Mouse (Mus musculus) heart, adult 2 months (tissue): Measurements from ENCODE around the gene Ywhah. TPM values are rescaled to one million over a fixed set of nuclear protein-coding genes. Genes with fewer than 3 reads are reported as not detected.
A peak's percentile ranks its signal among the peaks of the same experiment; 100 is the strongest.

Source experiments
- DNase-seq, 2 experiments: peaks; one replicate each; pipeline ENCODE4 v3.0.0; 2021
- H3K27ac ChIP-seq: fragments of 200-600 bp; 2 replicates; pipeline ENCODE4 v1.8.1; 2022
- H3K27me3 ChIP-seq: fragments of 200-500 bp; 2 replicates; pipeline ENCODE4 v1.6.1; 2012; ENCODE audit warnings: mild to moderate bottlenecking, low read length, inconsistent platforms, mixed read lengths; ENCODE audit not compliant: control insufficient read depth, insufficient read depth
- H3K36me3 ChIP-seq: fragments of 200-500 bp; 2 replicates; pipeline ENCODE4 v1.6.1; 2012; ENCODE audit warnings: low read length, inconsistent platforms; ENCODE audit not compliant: control insufficient read depth, insufficient read depth
- H3K4me1 ChIP-seq: fragments of 200-500 bp; 2 replicates; pipeline ENCODE4 v1.6.1; 2011; ENCODE audit warnings: low read length; ENCODE audit not compliant: control insufficient read depth, insufficient read depth
- H3K4me3 ChIP-seq: fragments of 200-600 bp; 2 replicates; pipeline ENCODE4 v1.8.1; 2022
- H3K79me2 ChIP-seq: fragments of 200-500 bp; replicated peaks from 2 replicates; pipeline ENCODE4 v1.6.1; 2012; ENCODE audit warnings: mild to moderate bottlenecking, inconsistent platforms, low read length, moderate library complexity, mixed read lengths; ENCODE audit not compliant: control insufficient read depth, insufficient read depth
- H3K9ac ChIP-seq: fragments of 200-500 bp; 2 replicates; pipeline ENCODE4 v1.6.1; 2012; ENCODE audit warnings: low read depth, mild to moderate bottlenecking, control low read depth, inconsistent platforms, low read length, mixed read lengths
- CTCF ChIP-seq: fragments of 200-600 bp; IDR thresholded peaks from 2 replicates; pipeline ENCODE4 v1.8.1; 2022; ENCODE audit warnings: antibody characterized with exemption, mild to moderate bottlenecking, moderate library complexity
- EP300 ChIP-seq: fragments of 200-500 bp; IDR thresholded peaks from 2 replicates; pipeline ENCODE4 v1.6.1; 2011; ENCODE audit warnings: low read depth, low read length, control low read depth; ENCODE audit not compliant: insufficient read depth
- POLR2A ChIP-seq: fragments of 200-500 bp; IDR thresholded peaks from 2 replicates; pipeline ENCODE4 v1.6.1; 2011; ENCODE audit warnings: mild to moderate bottlenecking, low read depth, low read length, control low read depth; ENCODE audit not compliant: insufficient read depth
- WGBS: fragments of 180-500 bp; shearing (Covaris S2); methylation state at CpG from one replicate; pipeline ENCODE4 v1.1.7; 2018; 5-methylcytosine and 5-hydroxymethylcytosine counted together
- intact Hi-C: fragments of 180-260 bp; cut with DNase I; formaldehyde crosslinking; loops from one replicate; pipeline ENCODE4 v1.15.1; 2025
- polyA plus RNA-seq: library from polyadenylated mRNA; depleted of rRNA; stranded (reverse); fragments of >200 nt; gene quantifications from 2 replicates; pipeline ENCODE4 v1.2.3, GENCODE M21; 2012
- total RNA-seq, 2 experiments: library from RNA; stranded (reverse); gene quantifications; 2 replicates each; pipeline ENCODE4 v1.2.3; 2021

Gene Ywhah
- total and polyA plus RNA-seq, 3 experiments = 75.4 to 106 (median 82.2) TPM

DNA sequence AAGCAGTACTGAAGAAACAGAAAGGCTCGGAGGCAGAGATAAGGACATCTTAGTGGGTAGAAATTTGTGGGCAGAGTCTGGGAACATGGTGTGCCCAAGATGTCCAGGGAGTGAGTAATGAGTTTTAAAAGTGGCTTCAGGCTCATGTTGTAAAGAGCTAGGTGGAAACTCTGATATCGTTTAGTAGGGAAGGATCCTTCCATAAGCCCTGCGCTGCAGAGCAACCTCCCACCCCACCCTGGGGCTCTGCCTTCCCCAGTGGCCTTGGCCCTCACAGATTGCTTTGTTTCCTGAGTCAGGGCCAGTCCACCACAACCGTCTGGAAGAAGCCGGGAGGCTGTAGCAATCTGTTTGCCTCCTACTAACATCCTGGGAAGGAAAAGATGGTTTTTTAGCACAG, 3.0 kb upstream of the Ywhah start:
- Histone ChIP-seq H3K4me1 (peaks cover 4% of the 10 kb centered on the region), H3K79me2 (no peaks in the 10 kb centered on the region), H3K27ac (no peak overlapping the region), H3K27me3 (no peaks in the 10 kb centered on the region), H3K36me3 (peaks cover 2% of the 10 kb centered on the region; the same call in 1 of the 2 replicates), H3K9ac (no peak overlapping the region), H3K4me3 (no peak overlapping the region)
- WGBS = 38% methylated on average over 5 of the region's 5 CpGs
- intact Hi-C loops = loop anchor here (10.0 kb wide), 2 partner anchors 259 to 301 kb away; partner anchors contain the start of gene Ctbp1
- DNase-seq = no peak
- TF ChIP-seq POLR2A = no peak
- TF ChIP-seq CTCF = no peak

DNA sequence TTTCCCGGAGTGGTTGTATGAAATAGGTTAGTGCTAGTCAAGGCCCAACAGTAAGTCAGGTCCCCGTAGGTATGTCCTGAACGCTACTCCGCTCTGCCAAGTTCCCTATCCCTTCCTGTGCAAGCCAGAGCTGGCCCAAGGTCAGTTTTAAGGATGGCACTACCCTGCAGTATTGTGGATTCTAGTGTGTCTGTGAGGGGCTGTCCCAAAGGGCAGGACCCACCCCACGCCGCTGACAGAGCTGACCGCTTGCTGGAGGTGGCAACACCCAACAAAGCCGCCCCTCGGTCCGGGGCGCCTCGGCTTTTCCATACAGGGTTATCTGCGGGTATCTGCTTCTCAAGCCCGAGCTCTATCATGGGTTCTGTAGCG, 441 bp upstream of the Ywhah start:
- H3K4me1 ChIP-seq = peaks cover 8% of the 10 kb centered on the region
- DNase-seq = no peak
- peaks cover 10% of the 10 kb centered on the region for H3K36me3 ChIP-seq
- H3K4me3 ChIP-seq = peak overlapping the region; percentile 89
- TF ChIP-seq CTCF (no peak), POLR2A (no peak), EP300 (no peak)
- H3K27me3 ChIP-seq = no peaks in the 10 kb centered on the region
- peak overlapping the region; percentile 100 for H3K27ac ChIP-seq
- WGBS = 2% methylated on average over 15 of the region's 15 CpGs
- no peaks in the 10 kb centered on the region; the same call in 1 of the 2 replicates for H3K79me2 ChIP-seq
- intact Hi-C loops = loop anchor here (10.0 kb wide), 2 partner anchors 257 to 303 kb away; partner anchors contain the start of gene Ctbp1
- H3K9ac ChIP-seq = peak overlapping the region; percentile 86

DNA sequence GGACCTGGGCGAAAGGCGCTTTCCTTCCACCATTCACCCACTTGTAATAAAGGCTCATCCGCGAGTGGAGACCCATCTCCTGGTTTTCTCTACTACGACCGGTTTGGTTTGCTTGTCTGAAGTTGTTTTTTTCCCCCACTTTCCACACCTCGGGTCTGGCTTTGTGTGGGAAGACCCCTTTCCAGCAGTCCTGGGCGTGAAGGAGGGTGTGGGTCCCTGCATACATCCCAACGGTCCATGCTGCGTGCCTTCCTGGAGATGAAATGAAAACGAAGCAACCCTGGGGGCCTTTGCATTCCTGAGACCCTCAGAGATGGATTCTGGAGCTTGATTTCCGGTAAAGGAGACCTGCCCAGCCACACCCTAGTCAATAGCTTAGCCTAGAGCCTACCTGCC, 808 bp downstream of the Ywhah start:
- under 1% methylated on average over 12 of the region's 12 CpGs for WGBS
- peaks cover 23% of the 10 kb centered on the region for H3K36me3 ChIP-seq
- H3K4me3 ChIP-seq = peak overlapping the region; percentile 89
- TF ChIP-seq CTCF (no peak), EP300 (no peak), POLR2A (no peak)
- H3K4me1 ChIP-seq = peaks cover 15% of the 10 kb centered on the region
- no peak for DNase-seq
- H3K79me2 ChIP-seq = no peaks in the 10 kb centered on the region; the same call in 1 of the 2 replicates
- no peaks in the 10 kb centered on the region for H3K27me3 ChIP-seq
- H3K9ac ChIP-seq = peak overlapping the region; percentile 93
- H3K27ac ChIP-seq = peak overlapping the region; percentile 100
- intact Hi-C loops = loop anchor here (10.0 kb wide), 2 partner anchors 255 to 305 kb away; partner anchors contain the start of gene Ctbp1

DNA sequence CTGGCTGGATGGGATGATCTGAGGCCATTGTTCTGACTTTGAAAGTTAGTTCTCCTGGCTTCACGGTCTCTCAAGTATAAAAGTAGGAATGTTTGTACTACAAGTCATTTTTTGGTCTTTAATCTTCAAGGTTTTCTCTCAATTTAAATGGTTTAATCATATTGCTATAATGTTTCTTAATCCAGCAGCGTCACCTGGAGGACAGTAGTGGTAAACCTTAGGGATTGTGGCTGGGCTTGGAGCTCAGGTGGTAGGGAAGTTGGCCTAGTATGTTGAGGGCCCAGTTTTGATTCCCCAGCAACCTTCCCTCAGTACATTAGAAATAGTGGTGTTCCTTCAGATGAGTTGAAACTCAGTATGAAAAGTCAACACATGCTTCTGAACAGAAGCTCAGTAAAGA, 3.0 kb downstream of the Ywhah start:
- no peak overlapping the region for H3K9ac ChIP-seq
- 69% methylated on average over 2 of the region's 2 CpGs for WGBS
- H3K27ac ChIP-seq = no peak overlapping the region
- no peak overlapping the region for H3K4me3 ChIP-seq
- TF ChIP-seq EP300 (no peak), POLR2A (no peak), CTCF (peak; percentile 69)
- H3K79me2 ChIP-seq = no peaks in the 10 kb centered on the region; the same call in 1 of the 2 replicates
- no peaks in the 10 kb centered on the region for H3K27me3 ChIP-seq
- peaks cover 19% of the 10 kb centered on the region for H3K4me1 ChIP-seq
- no peak for DNase-seq
- H3K36me3 ChIP-seq = peaks cover 40% of the 10 kb centered on the region
- intact Hi-C loops = loop anchor here (5.0 kb wide), 1 partner anchor 316 kb away; the partner anchor contains the start of gene Maea

- intact Hi-C loops = loop anchor here (5.0 kb wide), 1 partner anchor 314 kb away; the partner anchor contains the start of gene Maea
- Histone ChIP-seq H3K4me1 (peaks cover 17% of the 10 kb centered on the region), H3K9ac (no peak overlapping the region), H3K79me2 (no peaks in the 10 kb centered on the region; the same call in 1 of the 2 replicates), H3K27me3 (no peaks in the 10 kb centered on the region), H3K36me3 (peaks cover 39% of the 10 kb centered on the region), H3K4me3 (no peak overlapping the region), H3K27ac (peak overlapping the region; percentile 36)
- no peak for DNase-seq
- WGBS = 58% methylated on average over 4 of the region's 4 CpGs
- TF ChIP-seq CTCF (no peak), EP300 (no peak), POLR2A (no peak)
Observed at GRCm38 (mm10) chr5:33023337-33023736, 4.7 kb downstream of the Ywhah start.

DNA sequence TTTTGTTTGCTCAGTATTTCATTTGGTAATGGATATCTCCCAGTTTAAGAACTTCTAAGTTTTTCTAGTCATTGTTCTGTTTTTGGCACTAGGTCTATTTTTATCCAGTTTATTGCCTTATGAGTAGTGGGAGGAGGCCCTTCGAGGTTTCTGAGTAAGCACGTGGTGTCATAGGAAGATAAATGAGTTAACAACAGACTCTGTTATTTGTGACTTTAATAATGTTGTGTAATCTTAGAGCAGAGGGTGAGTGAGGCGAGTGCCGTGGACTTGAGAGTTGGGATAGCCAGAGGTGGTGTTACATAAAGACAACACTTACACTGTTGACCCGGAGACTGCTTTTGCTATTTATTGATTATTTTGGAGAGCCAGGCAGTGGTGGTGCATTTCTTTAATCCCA, 5.9 kb downstream of the Ywhah start:
- 12% methylated on average over 5 of the region's 5 CpGs for WGBS
- H3K27ac ChIP-seq = peak overlapping the region; percentile 36
- no peak overlapping the region for H3K4me3 ChIP-seq
- no peaks in the 10 kb centered on the region for H3K27me3 ChIP-seq
- H3K79me2 ChIP-seq = no peaks in the 10 kb centered on the region; the same call in 1 of the 2 replicates
- 0 out of 2 replicates have a peak overlapping the region, but pooled peaks have one; percentile 47 for H3K9ac ChIP-seq
- intact Hi-C loops = loop anchor here (5.0 kb wide), 1 partner anchor 313 kb away; the partner anchor contains the start of gene Maea
- peaks cover 17% of the 10 kb centered on the region for H3K4me1 ChIP-seq
- TF ChIP-seq EP300 = no peak
- no peak for TF ChIP-seq POLR2A
- TF ChIP-seq CTCF = no peak
- no peak for DNase-seq
- H3K36me3 ChIP-seq = peaks cover 39% of the 10 kb centered on the region
